Mouse (Mus musculus): ENCODE measurements at regions not wholly inside any gene's neighbourhood (a gene's known extent, or its start where the extent isn't known, plus 50 kb on each side); places are given as distances from the start of the nearest gene placed in this dataset.

- no peak for DNase-seq (ENCODE audit: low spot score in 2 of 2)
These were observed 82.1 kb downstream of the Snx18 start for GRCm38 (mm10) chr13:113536306-113536705.

DNA sequence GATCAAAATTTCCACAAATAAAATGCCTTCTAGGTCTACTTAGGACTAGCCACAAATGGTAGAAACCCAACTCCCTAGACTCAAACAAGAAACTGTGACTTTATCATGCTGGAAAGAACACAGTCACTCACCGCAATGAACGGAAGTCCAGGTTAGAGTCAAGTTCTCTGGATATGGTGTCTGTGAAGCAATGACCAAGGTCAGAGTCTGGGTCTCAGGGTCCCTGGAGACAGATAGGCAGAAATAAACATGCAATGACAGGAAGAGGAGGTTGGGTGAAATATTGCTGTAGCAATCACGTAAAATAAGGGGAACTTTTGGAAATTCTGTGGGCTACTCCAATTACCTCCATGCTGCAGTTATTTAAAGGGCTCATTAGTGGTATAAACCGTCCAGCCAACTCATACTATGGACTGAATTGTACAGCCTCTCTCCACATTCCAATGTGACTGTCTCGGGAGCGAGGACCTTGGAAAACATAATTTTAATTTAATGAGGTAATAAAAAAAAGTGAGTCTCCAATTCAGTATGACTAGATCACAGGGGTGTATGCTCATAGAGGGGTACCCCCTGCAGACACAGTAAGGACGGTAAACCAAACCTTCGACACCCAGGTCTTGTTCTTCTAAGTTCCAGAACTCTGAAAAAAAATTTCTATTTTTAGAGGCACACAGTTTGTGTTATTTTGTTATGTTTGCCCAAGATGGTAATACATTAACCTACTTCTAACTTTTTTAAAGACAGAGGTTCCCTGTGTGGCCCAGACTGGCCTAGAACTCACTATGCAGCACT lies 83.5 kb downstream of the Snx18 start:
- no peak for DNase-seq (ENCODE audit: low spot score in 2 of 2)

- no peak for DNase-seq (ENCODE audit: low spot score in 2 of 2)
These were observed 84.4 kb downstream of the Snx18 start for GRCm38 (mm10) chr13:113533884-113534445.

DNA sequence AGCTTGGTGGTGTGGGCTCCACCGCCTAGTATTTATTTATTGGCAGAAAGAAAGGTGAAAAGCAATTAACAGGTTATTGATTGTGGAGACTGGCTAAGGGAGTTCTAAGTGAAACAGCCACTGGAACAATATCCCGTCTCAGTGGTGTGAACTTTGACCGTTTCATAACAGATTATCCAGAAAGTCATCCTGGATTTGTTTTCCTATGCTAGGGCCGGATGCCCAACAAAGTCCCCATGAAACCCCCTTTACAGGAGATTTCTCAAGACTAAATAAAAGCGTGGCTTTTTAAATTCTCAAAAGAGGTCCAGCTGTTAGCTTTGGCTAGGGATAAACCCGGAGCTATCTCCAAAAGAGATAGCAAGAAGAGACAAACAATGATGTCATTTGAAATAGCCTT lies 91.4 kb downstream of the Snx18 start:
- DNase-seq (ENCODE audit: low spot score in 2 of 2) = no peak

DNA sequence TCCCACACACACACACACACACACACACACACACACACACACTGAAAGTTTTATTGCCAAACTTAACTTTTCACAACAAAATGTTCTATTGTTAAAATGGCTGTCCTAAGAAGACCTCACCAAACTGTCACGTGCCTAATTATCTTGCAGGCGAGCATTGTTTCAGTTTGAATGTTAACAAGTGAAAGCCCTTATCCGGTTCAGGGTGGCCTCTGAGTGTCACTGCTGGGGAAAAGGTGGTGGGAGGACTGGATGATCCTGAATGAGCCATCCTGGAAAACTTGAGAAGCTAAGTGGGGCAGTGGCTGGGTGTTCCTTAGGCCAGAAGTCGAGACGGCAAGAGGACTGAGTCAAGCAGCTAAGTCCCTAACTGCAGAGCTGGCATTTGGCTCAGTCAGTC lies 94.9 kb downstream of the Snx18 start:
- no peak for DNase-seq (ENCODE audit: low spot score in 2 of 2)

GRCm38 (mm10) chr13:113518144-113518543 lies 100.2 kb downstream of the Snx18 start:
- DNase-seq (ENCODE audit: low spot score in 2 of 2) = no peak

DNA sequence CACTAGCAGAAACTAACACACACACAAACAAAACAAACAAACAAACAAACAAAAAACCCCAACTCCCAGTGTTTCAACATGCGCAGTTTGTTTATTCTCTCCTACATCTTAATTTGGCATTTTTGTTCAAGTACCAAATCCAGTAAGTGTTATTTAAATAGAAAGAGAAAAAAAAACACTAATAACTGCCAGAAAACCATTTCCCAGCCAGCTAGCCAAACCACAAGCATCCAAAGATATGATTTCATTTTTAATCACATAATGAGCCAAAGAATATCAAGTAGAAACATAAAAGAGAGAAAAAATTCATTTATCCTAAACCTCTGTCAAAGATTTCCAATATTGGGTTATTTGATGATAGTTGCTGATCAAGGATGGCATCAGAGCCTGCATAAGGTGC lies 102.3 kb downstream of the Snx18 start:
- DNase-seq (ENCODE audit: low spot score in 2 of 2) = no peak

- DNase-seq (ENCODE audit: low spot score in 2 of 2) = no peak
These were observed 103.2 kb downstream of the Snx18 start for GRCm38 (mm10) chr13:113515162-113515600.

DNA sequence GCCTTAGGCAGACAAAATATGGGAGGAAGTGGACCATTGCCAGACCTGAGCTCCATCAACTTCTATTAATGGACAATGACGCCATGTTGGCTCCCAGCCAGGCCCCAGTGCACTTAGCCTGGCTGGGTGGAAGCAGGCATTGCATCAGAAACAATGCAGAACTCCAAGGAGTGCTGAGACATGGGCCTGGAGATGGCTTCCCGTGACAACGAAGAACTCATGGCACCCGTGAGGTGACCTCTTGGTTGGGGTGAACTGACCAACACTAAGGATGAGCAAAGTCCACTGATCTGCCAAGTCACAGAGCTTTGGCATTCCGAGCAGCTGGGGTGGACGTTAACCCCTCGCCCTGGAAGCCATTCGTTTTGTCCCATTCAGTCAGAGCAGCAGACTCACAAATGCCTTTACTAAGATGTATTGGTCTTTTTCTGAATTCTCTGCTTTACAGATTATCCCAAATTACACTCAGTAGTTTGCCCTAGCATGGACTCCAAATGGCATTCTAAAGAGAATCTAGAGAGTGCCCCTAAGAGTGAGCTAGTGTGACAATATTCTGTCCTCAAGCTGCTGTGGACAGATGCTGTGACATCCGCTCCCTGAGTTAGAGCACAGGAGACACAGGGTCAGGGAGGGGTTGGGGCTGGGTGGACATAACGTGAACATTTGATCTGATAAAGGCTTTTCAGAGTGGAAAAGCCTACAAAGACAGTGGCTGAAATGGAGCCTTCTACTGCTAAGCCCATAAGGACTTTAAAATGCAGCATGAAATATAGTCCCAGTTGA lies 108.8 kb downstream of the Snx18 start:
- peak; percentile 39 to 83 for DNase-seq (ENCODE audit: low spot score in 2 of 2)

- DNase-seq (ENCODE audit: low spot score in 2 of 2) = no peak
These were observed 110.1 kb downstream of the Snx18 start for GRCm38 (mm10) chr13:113508124-113508728.

- no peak for DNase-seq (ENCODE audit: low spot score in 2 of 2)
These were observed 115.8 kb downstream of the Snx18 start for GRCm38 (mm10) chr13:113502528-113502927.

GRCm38 (mm10) chr13:113502059-113502458 lies 116.3 kb downstream of the Snx18 start:
- DNase-seq (ENCODE audit: low spot score in 2 of 2) = no peak

DNA sequence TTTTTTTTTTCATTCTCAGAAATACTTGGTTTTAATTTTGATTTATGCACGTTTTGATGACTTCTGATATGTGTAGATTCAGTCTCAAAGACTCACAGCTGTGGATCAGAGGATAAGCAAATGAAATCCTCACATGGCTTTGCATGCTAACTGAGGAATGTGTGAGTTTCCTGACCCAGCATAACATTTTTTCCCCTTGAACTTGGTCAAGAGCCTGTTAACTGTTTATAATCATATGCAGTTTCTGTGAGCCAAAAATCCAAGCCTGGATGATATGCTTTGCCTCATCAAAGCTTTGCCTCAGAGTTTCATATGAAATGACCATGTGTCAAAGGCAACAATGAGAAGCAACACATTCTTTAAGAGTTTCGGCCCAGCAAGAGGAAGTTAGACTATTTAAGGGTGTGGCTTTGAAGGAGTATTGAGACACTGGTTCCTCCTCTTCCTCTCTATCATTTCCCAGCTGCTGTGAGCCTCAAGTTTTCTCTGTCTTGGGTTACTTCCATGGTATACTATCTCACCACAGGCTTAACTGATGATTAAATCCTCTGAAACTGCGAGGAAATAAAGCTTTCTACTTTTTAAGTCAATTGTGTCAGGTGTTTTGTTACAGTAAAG lies 117.9 kb downstream of the Snx18 start:
- no peak for DNase-seq (ENCODE audit: low spot score in 2 of 2)

DNA sequence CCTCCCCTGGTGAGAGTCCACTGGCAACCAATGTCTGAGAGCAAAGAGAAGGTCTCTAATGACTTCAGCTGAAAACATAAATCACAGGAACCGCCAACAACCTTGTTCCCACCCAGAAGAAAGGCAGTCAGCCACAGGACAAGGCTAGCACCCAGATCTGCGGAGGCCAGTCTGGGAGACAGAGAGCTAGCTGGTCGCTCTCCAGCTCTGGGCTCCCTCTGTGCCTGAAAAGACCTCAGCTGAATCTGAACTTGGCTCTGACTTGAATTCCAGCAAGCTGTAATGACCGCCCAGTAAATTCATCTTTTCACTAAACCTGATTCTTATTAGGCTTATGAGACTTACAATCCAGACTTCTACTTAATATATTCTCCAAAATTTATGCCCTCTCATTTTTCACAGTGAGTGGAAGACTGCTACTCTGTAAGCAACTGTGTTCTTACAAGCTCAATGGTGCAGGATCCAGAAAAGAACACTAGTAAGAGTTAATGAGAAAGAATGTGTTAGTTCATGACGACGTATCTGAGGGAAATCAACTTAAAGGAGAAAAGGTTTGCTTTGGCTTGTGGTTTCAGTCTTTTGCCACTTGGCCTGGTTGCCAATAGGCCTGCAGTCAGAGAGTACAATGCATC lies 119.2 kb downstream of the Snx18 start:
- peak in 1 of 2 experiments; percentile 57 for DNase-seq (ENCODE audit: low spot score in 2 of 2)

- no peak for DNase-seq (ENCODE audit: low spot score in 2 of 2)
These were observed 122.6 kb downstream of the Snx18 start for GRCm38 (mm10) chr13:113495595-113496285.

- DNase-seq (ENCODE audit: low spot score in 2 of 2) = no peak
These were observed 123.2 kb downstream of the Snx18 start for GRCm38 (mm10) chr13:113495136-113495535.

GRCm38 (mm10) chr13:113494688-113495087 lies 123.7 kb downstream of the Snx18 start:
- DNase-seq (ENCODE audit: low spot score in 2 of 2) = no peak

- DNase-seq (ENCODE audit: low spot score in 2 of 2) = no peak
These were observed 128.2 kb downstream of the Snx18 start for GRCm38 (mm10) chr13:113489951-113490822.

DNA sequence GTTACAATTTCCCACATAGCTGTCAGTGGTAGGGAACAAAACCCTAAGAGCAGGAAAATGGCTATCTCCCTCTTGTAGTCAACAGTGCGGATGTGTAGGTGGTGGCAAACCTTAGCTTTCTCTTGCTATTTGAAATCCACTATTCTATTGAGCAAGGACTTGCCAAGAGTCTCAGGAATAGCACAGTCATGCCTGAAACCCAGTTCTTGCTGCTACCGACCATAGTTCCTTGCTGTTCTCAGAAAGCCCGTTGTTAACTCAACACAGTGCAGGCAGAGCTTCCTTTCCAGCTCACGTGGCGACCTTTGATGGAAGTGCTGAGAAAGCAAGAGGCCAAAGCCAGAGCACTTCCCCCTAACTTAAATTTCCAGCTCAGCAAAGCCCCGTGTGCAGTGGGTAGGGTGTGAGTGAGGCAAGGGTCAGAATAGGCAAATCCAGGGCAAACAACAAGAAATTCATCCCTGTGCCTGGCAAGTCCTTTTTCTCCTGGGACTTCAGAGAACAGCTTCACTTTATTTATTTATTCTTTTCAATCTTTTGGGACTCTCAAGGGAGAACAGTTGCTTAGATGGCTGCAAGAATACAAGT lies 131.9 kb downstream of the Snx18 start:
- DNase-seq (ENCODE audit: low spot score in 2 of 2) = no peak

Data from urinary bladder, postnatal 4 days (tissue).